Comparison of ENCODE assay signal across 9 mouse cellular contexts in genomic region chr12:112665445-112665844, GRCm38 (mm10). TPM values are rescaled to one million over a fixed set of nuclear protein-coding genes. Genes with fewer than 3 reads are reported as not detected.
DNase-seq lines count a peak whose midpoint lies in the region; ATAC-seq lines count a peak whose summit lies in the region.
"Had no signal": no experiment of that assay in that cellular context is flagged by ENCODE, and none has a peak within 500 bp of the region (broad histone marks: within the 10 kb centered on the region; RNA-seq: fewer than 3 reads in every experiment).

No protein-coding gene starts in this region.

- DNase-seq in adrenal gland, adult (ENCODE audit: inconsistent age in 2 of 2, low spot score in 1 of 2), result peak; percentile 77 to 89
- DNase-seq in adrenal gland, adult 8-10 months, result no peak
- DNase-seq in cerebellum, postnatal 36 days, result peak; percentile 57 to 65
- peak; percentile 81 to 85 for DNase-seq in lung, adult 18-20 months
- DNase-seq in retina, postnatal 1 day, result peak; percentile 78
- DNase-seq in spleen, adult 12 weeks (ENCODE audit: low spot score), result no peak

- peak overlapping the region; percentile 60 for H3K27ac ChIP-seq in heart, embryonic 11.5 days (ENCODE audit: low read depth, low read length)
- H3K27ac ChIP-seq in kidney, embryonic 15.5 days, result peak overlapping the region; percentile 34
- H3K27ac ChIP-seq: liver, embryonic 15.5 days had no signal

- H3K4me3 ChIP-seq in heart, embryonic 11.5 days (ENCODE audit: low read depth, low read length), result no peak overlapping the region
- H3K4me3 ChIP-seq in kidney, embryonic 15.5 days (replicated peaks), result no peak overlapping the region
- H3K4me3 ChIP-seq: liver, embryonic 15.5 days had no signal

- no peaks in the 10 kb centered on the region for H3K9me3 ChIP-seq in heart, embryonic 11.5 days (replicated peaks; ENCODE audit: control insufficient read depth, low read length)
- no peaks in the 10 kb centered on the region for H3K9me3 ChIP-seq in kidney, embryonic 15.5 days (replicated peaks)
- H3K9me3 ChIP-seq: liver, embryonic 15.5 days had no signal

- 52% methylated on average over 18 of the region's 18 CpGs for WGBS in heart, embryonic 11.5 days (ENCODE audit: insufficient replicate concordance)
- WGBS in kidney, embryonic 15.5 days, result 45% methylated on average over 18 of the region's 18 CpGs

- H3K4me2 ChIP-seq in heart, embryonic 11.5 days, result peak overlapping the region; percentile 29; the same call in 1 of the 2 replicates
- H3K4me2 ChIP-seq in kidney, embryonic 15.5 days, result no peak overlapping the region
- H3K4me2 ChIP-seq: liver, embryonic 15.5 days had no signal

- H3K27me3 ChIP-seq in heart, embryonic 11.5 days (ENCODE audit: control insufficient read depth, insufficient read depth, low read length), result no peaks in the 10 kb centered on the region
- H3K27me3 ChIP-seq in kidney, embryonic 15.5 days, result no peaks in the 10 kb centered on the region
- H3K27me3 ChIP-seq: liver, embryonic 15.5 days had no signal

- H3K36me3 ChIP-seq in heart, embryonic 11.5 days (ENCODE audit: control insufficient read depth, insufficient read depth, low read length), result peaks cover 31% of the 10 kb centered on the region
- peaks cover 95% of the 10 kb centered on the region for H3K36me3 ChIP-seq in kidney, embryonic 15.5 days

- H3K9ac ChIP-seq in heart, embryonic 11.5 days (ENCODE audit: low read depth, low read length), result peak overlapping the region; percentile 59
- no peak overlapping the region; the same call in 1 of the 2 replicates for H3K9ac ChIP-seq in kidney, embryonic 15.5 days
- H3K9ac ChIP-seq: liver, embryonic 15.5 days had no signal

- peaks cover 88% of the 10 kb centered on the region for H3K4me1 ChIP-seq in heart, embryonic 11.5 days (ENCODE audit: control insufficient read depth, insufficient read depth, low read length)
- H3K4me1 ChIP-seq in kidney, embryonic 15.5 days, result peaks cover 99% of the 10 kb centered on the region

- no peak for ATAC-seq in heart, embryonic 11.5 days (replicated peaks; ENCODE audit: insufficient number of reproducible peaks, low FRiP score, low TSS enrichment)
- no peak for ATAC-seq in kidney, embryonic 15.5 days (replicated peaks; ENCODE audit: low FRiP score)

RNA-seq across cellular contexts. Expression of gene Akt1, which starts 9.2 kb away (rescaled TPM):
- 100 to 1,000 TPM; 275 to 460 (median 313) TPM for total RNA-seq in adrenal gland, adult 8-10 months (2022)
- polyA plus RNA-seq in heart, embryonic 11.5 days (2014; fragmentation: Nextera tagmentation; extraction: Ambion mirVana), result 94.2 and 108 TPM in 2 replicates
- 53.7 and 56.7 TPM in 2 replicates for polyA plus RNA-seq in kidney, embryonic 15.5 days (2015; fragmentation: Nextera tagmentation; extraction: Ambion mirVana)

RNA-seq across cellular contexts. Expression of gene Zbtb42, which starts 13.2 kb away (rescaled TPM):
- total RNA-seq in adrenal gland, adult 8-10 months (2022), result 10 to 100 TPM in 3 of 4 experiments, 1 to 10 TPM in 1; 8.7 to 20.1 (median 15.9) TPM
- 2.8 and 4.2 TPM in 2 replicates for polyA plus RNA-seq in heart, embryonic 11.5 days (2014; fragmentation: Nextera tagmentation; extraction: Ambion mirVana)
- polyA plus RNA-seq in kidney, embryonic 15.5 days (2015; fragmentation: Nextera tagmentation; extraction: Ambion mirVana), result 4.0 and 4.6 TPM in 2 replicates

RNA-seq across cellular contexts. Expression of gene Siva1, which starts 21.0 kb away (rescaled TPM):
- total RNA-seq in adrenal gland, adult 8-10 months (2022), result 10 to 100 TPM; 37.0 to 73.9 (median 51.5) TPM
- 141 and 156 TPM in 2 replicates for polyA plus RNA-seq in heart, embryonic 11.5 days (2014; fragmentation: Nextera tagmentation; extraction: Ambion mirVana)
- 255 and 266 TPM in 2 replicates for polyA plus RNA-seq in kidney, embryonic 15.5 days (2015; fragmentation: Nextera tagmentation; extraction: Ambion mirVana)

RNA-seq across cellular contexts. Expression of gene Adssl1, which starts 45.6 kb away (rescaled TPM):
- total RNA-seq in adrenal gland, adult 8-10 months (2022), result 10 to 100 TPM; 15.2 to 53.1 (median 30.7) TPM
- polyA plus RNA-seq in heart, embryonic 11.5 days (2014; fragmentation: Nextera tagmentation; extraction: Ambion mirVana), result 73.3 and 75.2 TPM in 2 replicates
- 11.6 and 12.4 TPM in 2 replicates for polyA plus RNA-seq in kidney, embryonic 15.5 days (2015; fragmentation: Nextera tagmentation; extraction: Ambion mirVana)

RNA-seq across cellular contexts. Expression of gene Cep170b, which starts 54.8 kb away (rescaled TPM):
- total RNA-seq in adrenal gland, adult 8-10 months (2022), result 10 to 100 TPM; 43.6 to 74.0 (median 59.1) TPM
- polyA plus RNA-seq in heart, embryonic 11.5 days (2014; fragmentation: Nextera tagmentation; extraction: Ambion mirVana), result 2.6 and 3.1 TPM in 2 replicates
- 15.8 and 16.6 TPM in 2 replicates for polyA plus RNA-seq in kidney, embryonic 15.5 days (2015; fragmentation: Nextera tagmentation; extraction: Ambion mirVana)

Comparison
In these comparisons a context has a peak if more than half of its experiments do, and no peak if none do; other contexts are left out.
1. DNase-seq: peak in adrenal gland, adult (2 of 2), cerebellum, postnatal 36 days (2 of 2), lung, adult 18-20 months (2 of 2) and retina, postnatal 1 day (single experiment); none in adrenal gland, adult 8-10 months (single experiment) and spleen, adult 12 weeks (single experiment).